Mouse (Mus musculus): ENCODE measurements around the gene Dlx3.

Dlx3 gene

DNA sequence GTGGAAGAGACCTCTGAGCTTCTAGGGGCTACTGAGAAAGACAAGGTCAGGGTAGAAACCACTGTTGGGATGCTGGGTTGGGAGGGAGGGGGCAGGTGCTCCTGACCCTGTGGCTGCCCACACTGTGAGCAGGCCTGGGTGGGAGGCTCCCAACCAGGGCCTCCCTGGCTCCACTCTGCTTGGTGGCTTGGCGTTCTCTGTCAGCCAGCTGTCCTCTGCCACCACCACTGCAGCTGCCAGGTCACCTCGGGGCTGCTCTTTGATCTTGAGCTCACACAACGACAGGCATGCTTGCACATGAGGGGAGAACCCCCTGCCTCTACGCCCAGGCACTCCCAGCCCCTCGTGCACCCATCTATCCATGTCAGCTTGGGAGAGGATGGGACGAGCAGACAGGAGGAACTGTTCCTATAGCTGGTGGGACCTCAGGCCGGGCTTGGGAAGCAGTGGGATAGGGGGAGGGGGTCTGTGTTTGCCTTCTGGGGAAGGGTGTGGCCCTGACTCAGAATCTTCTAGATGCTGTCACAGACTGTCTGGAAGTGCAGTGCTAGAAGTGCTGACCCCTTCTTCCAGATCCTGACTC, 5.5 kb downstream of the Dlx3 start:
- DNase-seq (ENCODE audit: inconsistent ontology term), result no peak

- peak; percentile 56 for DNase-seq (ENCODE audit: inconsistent ontology term)
These were observed 6.6 kb downstream of the Dlx3 start for GRCm38 (mm10) chr11:95126272-95127245.

GRCm38 (mm10) chr11:95128359-95128758, 8.4 kb downstream of the Dlx3 start:
- no peak for DNase-seq (ENCODE audit: inconsistent ontology term)

- DNase-seq (ENCODE audit: inconsistent ontology term), result no peak
These were observed 10.8 kb downstream of the Dlx3 start for GRCm38 (mm10) chr11:95130668-95131252.

GRCm38 (mm10) chr11:95133321-95133720, 13.4 kb downstream of the Dlx3 start:
- no peak for DNase-seq (ENCODE audit: inconsistent ontology term)

DNA sequence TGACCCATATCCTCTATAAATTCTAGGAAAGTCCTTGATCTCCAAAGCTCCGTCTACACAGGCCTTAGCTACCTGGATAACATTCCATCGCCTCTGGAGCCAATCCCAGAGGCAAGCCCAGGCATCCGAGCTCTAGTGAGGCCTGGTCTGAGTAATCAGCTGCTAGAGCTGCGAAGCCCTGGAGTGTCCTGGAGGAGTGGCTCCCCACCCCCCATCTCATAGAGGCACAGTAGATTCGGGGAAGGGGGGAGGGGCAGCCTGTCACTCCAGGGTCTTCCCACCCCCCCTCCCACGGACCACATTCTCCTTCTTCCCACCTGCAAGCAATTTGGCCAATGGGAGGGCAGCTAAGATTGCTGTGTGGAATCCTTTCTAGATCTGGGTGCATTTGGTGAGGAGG, 17.4 kb downstream of the Dlx3 start:
- DNase-seq (ENCODE audit: inconsistent ontology term), result no peak

DNA sequence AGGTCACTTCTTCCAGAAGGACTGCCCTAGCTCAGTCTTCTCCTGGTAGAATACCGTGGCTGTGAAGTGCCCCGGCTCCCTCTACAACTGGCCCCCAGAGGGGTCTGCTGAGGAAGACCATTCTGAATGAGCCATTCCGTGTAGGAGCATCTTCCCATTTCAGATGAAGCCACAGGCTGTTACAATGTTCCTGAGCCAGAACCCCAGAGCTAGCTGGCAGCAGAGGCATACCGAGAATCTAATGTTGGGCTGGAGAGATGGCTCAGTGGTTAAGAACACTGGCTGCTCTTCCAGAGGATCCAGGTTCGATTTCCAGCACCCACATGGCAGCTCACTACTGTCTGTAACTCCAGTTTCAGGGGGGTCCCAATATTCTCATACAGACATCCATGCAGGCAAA, 20.0 kb downstream of the Dlx3 start:
- DNase-seq (ENCODE audit: inconsistent ontology term), result no peak

- DNase-seq (ENCODE audit: inconsistent ontology term), result no peak
These were observed 22.3 kb downstream of the Dlx3 start for GRCm38 (mm10) chr11:95142258-95142657.

DNA sequence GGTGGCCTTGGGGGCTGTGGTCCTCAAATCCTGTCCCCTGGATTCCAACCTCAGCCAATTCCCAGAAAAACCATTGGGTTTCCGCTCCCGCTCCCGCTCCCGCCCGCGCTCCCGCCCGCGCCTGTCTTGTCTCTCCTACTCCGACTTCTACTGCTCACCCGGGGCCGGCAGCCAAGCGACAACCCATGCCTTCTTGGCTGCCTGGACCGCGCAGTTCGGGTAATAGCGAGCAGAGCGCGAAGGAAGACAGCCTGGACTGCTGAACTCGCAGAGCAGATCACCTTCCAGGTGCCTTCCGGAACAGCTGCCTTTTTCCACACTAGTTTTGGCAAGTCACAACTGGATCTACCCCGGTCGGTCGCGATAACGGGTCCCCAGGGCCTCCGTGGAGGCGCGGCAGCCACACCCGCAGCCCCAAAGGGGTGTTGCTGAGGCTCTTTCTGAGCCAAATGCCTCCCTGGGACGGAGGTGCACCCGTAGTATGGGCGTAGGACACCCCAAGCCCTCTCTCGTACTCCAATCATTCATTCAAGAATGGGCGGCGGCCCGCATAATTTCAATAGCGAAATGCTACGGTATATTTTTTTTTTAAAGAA, 23.2 kb downstream of the Dlx3 start:
- no peak for DNase-seq (ENCODE audit: inconsistent ontology term)

- no peak for DNase-seq (ENCODE audit: inconsistent ontology term)
These were observed 23.7 kb downstream of the Dlx3 start for GRCm38 (mm10) chr11:95143663-95144062.

GRCm38 (mm10) chr11:95144091-95144945, 24.4 kb downstream of the Dlx3 start:
- DNase-seq (ENCODE audit: inconsistent ontology term), result no peak

DNA sequence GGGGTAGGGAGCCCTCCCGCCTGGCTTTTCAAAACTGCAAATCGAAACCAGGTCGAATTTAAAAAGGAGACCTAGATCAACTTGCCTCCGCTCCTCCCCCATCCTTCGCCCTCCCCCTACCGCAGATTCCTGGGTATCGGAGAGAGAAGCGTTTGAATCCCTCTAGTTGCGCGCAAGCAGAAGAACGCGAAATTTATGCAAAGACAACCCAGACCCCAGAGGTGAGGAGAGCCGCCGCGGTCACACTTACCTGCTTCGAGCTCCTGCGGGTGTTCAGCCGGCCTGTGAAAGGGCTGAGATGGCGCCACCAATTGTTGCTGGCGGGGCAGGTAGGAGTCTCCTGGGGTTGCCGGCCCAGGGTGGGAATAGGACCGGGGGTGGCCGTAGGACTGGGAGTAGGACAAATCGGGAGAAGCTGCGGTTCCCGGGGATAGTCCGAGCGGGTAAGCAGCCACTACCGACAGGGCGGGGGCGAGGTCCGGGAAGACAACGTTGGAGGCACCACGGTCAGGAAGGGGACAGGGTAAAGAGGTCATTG, 25.1 kb downstream of the Dlx3 start:
- no peak for DNase-seq (ENCODE audit: inconsistent ontology term)

DNA sequence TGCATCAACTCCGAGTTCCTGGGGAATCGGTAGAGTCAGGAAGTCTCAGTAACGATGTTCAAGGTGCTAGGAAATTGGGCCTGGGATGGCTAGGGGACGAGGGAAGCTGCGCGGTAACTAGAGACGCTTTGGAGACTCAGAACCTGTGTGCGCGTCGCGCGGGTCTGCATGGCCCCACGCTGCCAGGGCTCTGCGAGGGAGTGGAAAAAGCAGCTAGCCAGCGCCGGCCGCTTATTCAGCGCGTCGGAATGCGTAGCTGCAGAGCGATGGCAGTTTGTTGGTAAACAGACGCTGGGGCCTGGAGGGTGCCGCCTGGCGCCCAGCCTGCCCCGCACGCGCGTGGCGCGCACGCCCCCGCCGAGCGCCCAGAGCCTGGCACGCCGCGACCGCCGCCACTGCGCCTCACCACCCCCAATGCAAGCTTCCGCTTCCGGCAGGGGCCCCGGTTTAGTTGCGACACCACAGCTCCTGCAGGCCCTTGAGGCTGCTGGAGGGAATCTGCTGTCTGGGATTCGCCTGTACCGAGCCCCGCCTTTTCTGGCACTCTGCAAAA, 26.0 kb downstream of the Dlx3 start, which contains the start of gene Dlx4:
TSS of gene Dlx4 (minus strand) at position 413 of the 553 bp plus-strand sequence.
- peak; percentile 66 for DNase-seq (ENCODE audit: inconsistent ontology term)

DNA sequence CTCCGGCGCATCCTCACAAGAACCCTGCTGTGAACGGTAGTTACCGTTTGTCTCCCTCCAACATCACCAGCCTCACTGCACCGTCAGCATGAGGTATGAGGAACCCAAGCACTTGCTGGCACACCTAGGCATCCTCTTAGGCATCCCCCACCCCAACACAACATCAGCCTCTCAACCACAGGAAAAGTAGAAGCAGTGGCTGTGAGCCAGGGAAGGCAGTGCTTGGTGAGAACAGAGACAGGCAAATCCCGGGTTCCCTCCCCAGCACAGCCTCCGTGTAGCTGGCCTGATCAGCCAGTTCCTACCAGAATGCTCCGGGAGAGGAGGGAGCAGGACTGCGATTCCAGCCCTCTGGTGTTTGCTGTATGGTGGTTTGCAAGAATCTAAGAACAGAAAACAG, 28.8 kb downstream of the Dlx3 start:
- no peak for DNase-seq (ENCODE audit: inconsistent ontology term)

DNA sequence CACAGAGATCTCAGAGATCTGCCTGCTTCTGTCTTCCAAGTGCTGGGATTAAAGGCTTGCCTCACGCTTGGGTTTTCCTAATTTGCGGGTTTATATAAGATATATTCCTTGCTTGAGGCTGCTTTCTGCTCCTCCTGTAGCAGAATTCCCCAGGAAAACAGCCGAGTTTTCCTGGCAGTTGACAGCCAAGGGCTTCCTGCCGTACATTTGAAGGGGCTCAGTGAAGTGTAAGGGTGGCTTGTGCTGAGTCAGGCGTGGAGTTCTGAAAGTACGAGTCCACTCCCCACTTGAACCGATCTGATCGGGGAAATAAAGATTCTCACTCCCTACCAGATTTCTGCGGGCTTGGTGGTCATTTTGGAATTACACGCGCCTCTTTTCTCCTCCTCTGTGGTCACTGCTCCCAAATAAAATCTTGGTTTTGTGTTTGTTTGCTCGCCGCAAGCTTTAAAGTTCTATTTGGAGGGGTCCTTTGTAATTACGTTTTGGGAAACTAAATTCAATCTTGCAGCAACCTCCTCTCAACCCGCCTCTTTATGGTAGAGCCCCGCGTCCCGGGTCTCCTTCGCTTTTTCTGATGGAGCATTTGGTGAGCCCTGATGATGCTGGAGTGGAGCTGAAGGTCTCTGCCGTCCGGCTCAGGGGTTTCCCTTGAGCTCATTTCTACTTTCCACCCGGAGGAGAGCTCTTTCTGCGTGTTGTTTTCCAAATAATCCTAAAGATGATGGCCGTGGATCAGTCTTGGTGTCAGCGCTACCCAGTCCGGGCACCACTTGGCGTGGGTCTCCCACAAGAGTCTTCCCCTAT, 29.7 kb downstream of the Dlx3 start:
- no peak for DNase-seq (ENCODE audit: inconsistent ontology term)

- DNase-seq (ENCODE audit: inconsistent ontology term), result peak; percentile 52
These were observed 30.5 kb downstream of the Dlx3 start for GRCm38 (mm10) chr11:95150269-95151049.

DNA sequence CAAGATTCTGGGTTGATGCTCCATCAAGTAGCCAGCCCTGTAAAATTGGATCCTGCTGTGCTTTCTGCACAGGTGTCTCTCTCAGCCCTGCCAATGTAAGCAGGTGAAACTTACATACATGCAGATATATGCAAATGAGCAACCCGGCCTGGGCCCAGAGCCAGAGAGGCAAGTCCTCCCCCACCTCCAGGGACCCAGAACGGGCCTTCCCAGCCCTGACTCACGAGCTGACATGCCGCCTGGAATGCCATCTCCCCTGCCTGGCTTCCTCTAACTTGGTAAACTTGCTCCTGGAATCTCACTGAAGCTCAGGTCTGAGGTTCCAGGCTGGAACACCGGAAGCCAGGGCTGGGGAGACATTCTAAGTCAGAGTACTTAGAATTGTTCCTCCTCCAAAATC, 33.2 kb downstream of the Dlx3 start:
- peak; percentile 46 for DNase-seq (ENCODE audit: inconsistent ontology term)

GRCm38 (mm10) chr11:95153681-95154080, 33.8 kb downstream of the Dlx3 start:
- no peak for DNase-seq (ENCODE audit: inconsistent ontology term)

DNA sequence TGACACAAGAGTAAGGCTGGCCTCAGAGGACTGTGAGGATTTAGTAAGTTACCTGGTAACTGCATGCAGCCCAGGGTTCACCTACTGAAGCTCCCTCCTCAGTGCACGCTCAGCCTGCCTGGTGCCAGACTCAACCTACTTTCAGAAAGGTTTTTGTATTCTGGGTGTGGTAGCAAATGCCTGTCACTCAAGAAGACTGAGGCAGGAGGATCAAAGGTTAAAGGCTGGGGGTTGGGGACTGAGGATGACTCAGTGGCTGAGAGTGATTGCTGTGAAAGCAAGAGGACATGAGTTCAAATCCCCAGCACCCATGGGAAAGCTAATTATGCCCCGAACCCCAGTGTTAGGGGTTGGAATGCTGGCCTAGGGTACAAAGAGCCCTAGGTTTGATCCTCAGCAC, 35.6 kb downstream of the Dlx3 start:
- DNase-seq (ENCODE audit: inconsistent ontology term), result no peak

Measured in Muller cell, postnatal 12 days (primary cell).